Mouse (Mus musculus) heart, embryonic 11.5 days (tissue): ENCODE measurements around the gene Arsa. TPM values are rescaled to one million over a fixed set of nuclear protein-coding genes. Genes with fewer than 3 reads are reported as not detected.
A peak's percentile ranks its signal among the peaks of the same experiment; 100 is the strongest.

ENCODE experiments used
- ATAC-seq: fragments of 200-750 bp; cut with Nextera tagmentation; replicated peaks from 2 replicates; pipeline ENCODE4 v1.8.0; 2017; ENCODE audit warnings: moderate library complexity; ENCODE audit not compliant: insufficient number of reproducible peaks, low FRiP score, low TSS enrichment
- H3K27ac ChIP-seq: fragments of 300-500 bp; sonication (generic); 2 replicates; pipeline ENCODE4 v1.5.1; 2014; ENCODE audit warnings: mild to moderate bottlenecking, low read depth, low read length
- H3K27me3 ChIP-seq: fragments of 300-500 bp; sonication (generic); 2 replicates; pipeline ENCODE4 v1.6.1; 2014; ENCODE audit warnings: mild to moderate bottlenecking, low read length, mixed read lengths; ENCODE audit not compliant: control insufficient read depth, insufficient read depth
- H3K36me3 ChIP-seq: fragments of 300-500 bp; sonication (generic); 2 replicates; pipeline ENCODE4 v1.6.1; 2014; ENCODE audit warnings: mild to moderate bottlenecking, low read length, moderate library complexity, mixed read lengths; ENCODE audit not compliant: control insufficient read depth, insufficient read depth
- H3K4me1 ChIP-seq: fragments of 300-500 bp; sonication (generic); 2 replicates; pipeline ENCODE4 v1.6.1; 2014; ENCODE audit warnings: low read length; ENCODE audit not compliant: control insufficient read depth, insufficient read depth
- H3K4me2 ChIP-seq: fragments of 300-500 bp; sonication (generic); 2 replicates; pipeline ENCODE4 v1.6.1; 2014; ENCODE audit warnings: mild to moderate bottlenecking, moderate library complexity
- H3K4me3 ChIP-seq: fragments of 300-500 bp; sonication (generic); 2 replicates; pipeline ENCODE4 v1.5.1; 2014; ENCODE audit warnings: low read depth, low read length
- H3K9ac ChIP-seq: fragments of 300-500 bp; sonication (generic); 2 replicates; pipeline ENCODE4 v1.6.1; 2014; ENCODE audit warnings: mild to moderate bottlenecking, low read depth, low read length, moderate library complexity
- H3K9me3 ChIP-seq: fragments of 300-500 bp; sonication (generic); replicated peaks from 2 replicates; pipeline ENCODE4 v1.6.1; 2016; ENCODE audit warnings: low read length; ENCODE audit not compliant: control insufficient read depth
- WGBS: fragments of 180-500 bp; shearing (Covaris S2); extraction: QIAGEN DNeasy Blood & Tissue Kit; methylation state at CpG from one replicate; pipeline ENCODE4 v1.1.7; 2014; ENCODE audit not compliant: insufficient replicate concordance; 5-methylcytosine and 5-hydroxymethylcytosine counted together
- polyA plus RNA-seq: library from polyadenylated mRNA; unstranded; fragments of >200 nt; fragmentation: Nextera tagmentation; extraction: Ambion mirVana; gene quantifications from 2 replicates; pipeline ENCODE4 v1.2.1, GENCODE M21; 2014

Gene Arsa
- polyA plus RNA-seq, 1 experiment from 2014 or later = 9.4 TPM

DNA sequence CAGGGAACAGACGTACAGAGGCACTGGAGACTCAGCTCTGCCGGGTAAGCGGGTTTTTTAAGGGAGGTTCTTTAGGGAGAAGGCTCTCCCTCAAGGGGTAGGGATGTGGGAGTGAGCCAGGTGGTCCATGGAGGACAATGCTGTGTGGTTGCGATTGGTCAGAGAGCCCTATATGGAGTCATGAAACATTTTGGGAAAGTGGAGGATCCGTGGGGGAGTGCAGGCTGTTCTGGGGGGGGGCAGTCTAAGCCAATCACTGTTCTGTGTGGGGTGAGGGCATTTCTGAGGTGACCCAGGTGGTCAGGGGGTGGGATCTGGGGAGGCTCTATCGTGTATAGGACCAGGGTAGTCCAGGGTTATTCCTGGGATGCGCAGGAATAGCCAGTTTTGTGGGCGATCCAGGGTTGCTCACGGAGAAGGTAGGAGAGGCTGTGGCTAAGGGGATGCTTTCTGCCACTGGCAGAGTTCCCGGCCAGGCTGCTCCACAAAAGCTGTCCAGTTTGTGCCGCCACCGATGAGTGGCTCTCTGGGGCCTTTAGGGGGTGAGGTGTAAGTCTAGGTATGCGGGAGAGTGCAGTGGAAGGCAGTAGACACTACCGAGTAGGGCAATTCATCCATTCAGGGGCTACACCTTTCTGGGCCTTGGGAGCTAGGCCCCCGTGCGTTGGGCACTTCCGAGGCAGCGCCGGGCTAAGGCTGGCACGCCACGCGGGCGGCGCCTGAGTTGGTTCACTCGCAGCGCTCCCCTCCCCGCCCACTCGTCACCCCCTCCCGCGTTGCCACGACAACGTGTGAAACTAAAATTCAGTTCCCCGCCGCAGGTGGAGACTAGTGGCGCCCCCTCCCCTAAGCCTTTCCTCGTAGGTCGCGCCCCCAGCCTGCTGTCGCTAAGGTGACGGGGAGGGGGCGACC lies 21.1 kb upstream of the Arsa start:
- no peaks in the 10 kb centered on the region; the same call in 1 of the 2 replicates for H3K36me3 ChIP-seq
- no peaks in the 10 kb centered on the region for H3K9me3 ChIP-seq
- peak overlapping the region; percentile 83 for H3K4me3 ChIP-seq
- ATAC-seq = 0 out of 2 replicates have a peak, but pooled peaks have one; percentile 3
- H3K27ac ChIP-seq = peak overlapping the region; percentile 85
- H3K27me3 ChIP-seq = peaks cover 43% of the 10 kb centered on the region
- peaks cover 11% of the 10 kb centered on the region for H3K4me1 ChIP-seq
- WGBS = 2% methylated on average over 40 of the region's 41 CpGs
- peak overlapping the region; percentile 70 for H3K9ac ChIP-seq
- peak overlapping the region; percentile 92 for H3K4me2 ChIP-seq

DNA sequence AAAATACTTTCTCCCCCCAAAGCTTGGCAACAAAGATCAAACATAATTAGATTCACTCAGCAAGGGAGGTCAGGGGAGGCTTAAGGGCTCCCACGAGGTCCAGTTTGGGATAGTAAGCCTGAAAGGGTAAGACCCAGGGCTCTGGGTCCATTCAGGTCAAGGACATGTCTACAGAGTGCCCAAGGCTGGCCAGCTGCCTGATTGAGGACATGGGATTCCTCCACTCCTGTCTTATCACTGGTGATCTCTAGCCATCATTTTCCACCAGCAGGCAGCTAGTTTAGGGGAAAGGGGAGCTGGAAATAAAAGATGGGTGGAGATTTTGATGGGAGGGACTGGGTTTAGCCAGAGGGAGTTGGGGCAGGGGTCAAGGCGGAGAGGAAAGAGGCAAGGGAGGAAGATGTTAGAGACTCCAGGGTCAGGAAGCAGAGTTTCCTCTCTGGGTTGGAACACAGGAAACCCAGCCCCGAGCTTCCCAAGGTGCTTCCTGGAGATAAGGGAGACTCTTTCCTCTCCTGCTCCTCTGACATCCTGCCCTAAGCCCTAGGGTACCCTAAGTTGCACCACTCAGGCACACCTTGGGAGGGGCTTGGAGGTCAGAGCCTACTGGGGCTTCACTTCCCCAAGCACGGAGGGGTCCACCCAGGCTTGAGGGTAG lies 20.3 kb upstream of the Arsa start:
- Histone ChIP-seq H3K4me3 (peak overlapping the region; percentile 83), H3K9me3 (no peaks in the 10 kb centered on the region), H3K36me3 (no peaks in the 10 kb centered on the region), H3K9ac (peak overlapping the region; percentile 70), H3K4me2 (no peak overlapping the region), H3K27ac (peak overlapping the region; percentile 85), H3K27me3 (peaks cover 43% of the 10 kb centered on the region), H3K4me1 (peaks cover 11% of the 10 kb centered on the region)
- 13% methylated on average over 4 of the region's 4 CpGs for WGBS
- peak; percentile 57 for ATAC-seq

DNA sequence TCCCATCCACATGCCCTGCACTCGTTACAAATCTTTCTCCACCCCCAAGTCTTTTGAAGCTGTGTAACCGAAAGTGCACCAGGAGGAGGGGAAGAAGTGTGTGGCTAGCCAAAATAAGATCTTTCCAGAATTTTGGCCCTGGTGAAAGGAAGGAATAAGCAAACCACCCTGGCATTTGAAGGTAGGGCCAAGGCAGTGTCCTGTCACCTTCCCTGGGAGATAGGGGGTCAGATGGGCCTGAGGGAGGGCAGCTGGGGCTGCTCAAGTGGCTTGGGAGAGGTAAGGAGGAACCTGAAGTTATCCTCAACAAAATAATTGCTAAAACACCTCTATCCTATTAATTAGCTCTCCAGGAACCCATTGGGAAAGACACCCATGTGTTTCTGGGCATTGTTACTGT lies 19.6 kb upstream of the Arsa start:
- Histone ChIP-seq H3K27me3 (peaks cover 37% of the 10 kb centered on the region), H3K4me3 (no peak overlapping the region), H3K4me1 (peaks cover 11% of the 10 kb centered on the region), H3K9me3 (no peaks in the 10 kb centered on the region), H3K4me2 (no peak overlapping the region), H3K27ac (peak overlapping the region; percentile 43; the same call in 1 of the 2 replicates), H3K9ac (no peak overlapping the region), H3K36me3 (no peaks in the 10 kb centered on the region)
- WGBS = 59% methylated on average over 2 of the region's 2 CpGs
- ATAC-seq = no peak

DNA sequence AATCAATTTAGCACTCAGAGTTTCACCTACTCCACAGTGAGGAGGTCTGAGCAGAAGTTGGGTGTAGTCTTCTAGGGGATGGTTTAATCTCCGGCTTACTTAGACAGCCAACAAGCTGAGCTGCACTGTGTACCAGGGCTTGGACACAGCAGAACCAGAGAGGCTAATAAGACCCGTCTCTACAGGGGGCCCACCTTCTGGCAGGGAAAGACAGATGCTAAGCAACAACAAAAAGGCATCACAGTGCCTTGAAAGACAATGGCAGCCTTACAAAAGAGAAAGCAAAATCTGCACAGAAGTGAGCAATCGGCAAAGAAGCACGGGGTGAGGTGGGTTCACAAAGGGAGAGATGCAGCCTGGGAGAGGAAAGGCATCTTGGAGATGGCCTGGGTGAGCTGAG lies 18.9 kb upstream of the Arsa start:
- Histone ChIP-seq H3K36me3 (no peaks in the 10 kb centered on the region), H3K4me2 (no peak overlapping the region), H3K9ac (no peak overlapping the region), H3K27me3 (peaks cover 33% of the 10 kb centered on the region), H3K4me3 (no peak overlapping the region), H3K9me3 (no peaks in the 10 kb centered on the region), H3K4me1 (peaks cover 11% of the 10 kb centered on the region), H3K27ac (no peak overlapping the region)
- 68% methylated on average over 4 of the region's 4 CpGs for WGBS
- ATAC-seq = no peak

DNA sequence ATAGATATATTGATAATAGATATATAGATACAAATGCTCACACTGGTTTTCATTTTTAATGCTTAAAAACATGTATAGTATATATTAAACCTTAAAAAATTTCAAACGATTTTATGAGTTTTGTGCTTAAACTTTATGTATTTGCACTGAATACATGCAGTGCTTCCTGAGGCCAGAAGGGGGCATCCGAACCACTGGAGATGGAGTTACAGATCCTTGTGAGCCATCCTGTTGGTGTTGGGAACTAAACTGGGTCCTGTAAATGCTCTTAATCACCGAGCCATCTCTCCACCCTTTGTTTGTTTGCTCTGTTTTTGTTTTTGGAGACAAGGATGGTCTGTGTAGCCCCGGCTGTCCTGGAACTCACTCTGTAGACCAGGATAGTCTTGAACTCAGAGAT lies 17.7 kb upstream of the Arsa start:
- no peak for ATAC-seq
- Histone ChIP-seq H3K9ac (no peak overlapping the region), H3K27ac (no peak overlapping the region), H3K4me1 (peaks cover 3% of the 10 kb centered on the region; the same call in 1 of the 2 replicates), H3K27me3 (peaks cover 22% of the 10 kb centered on the region), H3K4me3 (no peak overlapping the region), H3K4me2 (no peak overlapping the region), H3K36me3 (no peaks in the 10 kb centered on the region), H3K9me3 (no peaks in the 10 kb centered on the region)
- WGBS = 69% methylated on average over 4 of the region's 4 CpGs

DNA sequence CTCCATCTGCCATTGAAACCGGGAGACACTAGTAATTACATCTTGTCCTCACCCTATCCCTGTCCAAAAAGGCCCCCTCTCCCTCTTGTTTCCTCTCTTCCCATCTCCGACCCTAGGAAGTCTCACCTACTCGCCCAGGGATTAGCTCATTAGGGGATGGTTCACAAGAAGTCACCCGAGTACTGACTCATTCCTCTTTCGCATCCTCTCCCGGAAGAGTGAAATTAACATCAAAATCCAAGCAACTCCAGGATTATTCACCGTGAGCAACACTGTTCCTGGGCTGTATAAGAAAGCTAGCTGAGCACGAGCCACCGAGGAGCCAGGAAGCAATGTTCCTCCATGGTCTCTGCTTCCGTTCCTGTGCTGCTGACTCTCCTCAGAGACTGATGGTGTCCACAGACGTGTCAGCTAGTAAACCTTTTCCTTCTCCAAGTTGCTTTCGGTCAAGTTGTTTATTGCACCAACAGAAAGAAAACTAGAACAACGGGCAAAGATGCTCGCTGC lies 11.4 kb upstream of the Arsa start:
- Histone ChIP-seq H3K27me3 (no peaks in the 10 kb centered on the region), H3K4me3 (no peak overlapping the region), H3K9ac (no peak overlapping the region), H3K4me1 (no peaks in the 10 kb centered on the region), H3K27ac (no peak overlapping the region), H3K36me3 (no peaks in the 10 kb centered on the region), H3K4me2 (no peak overlapping the region), H3K9me3 (no peaks in the 10 kb centered on the region)
- WGBS = 32% methylated on average over 14 of the region's 14 CpGs
- ATAC-seq = no peak

DNA sequence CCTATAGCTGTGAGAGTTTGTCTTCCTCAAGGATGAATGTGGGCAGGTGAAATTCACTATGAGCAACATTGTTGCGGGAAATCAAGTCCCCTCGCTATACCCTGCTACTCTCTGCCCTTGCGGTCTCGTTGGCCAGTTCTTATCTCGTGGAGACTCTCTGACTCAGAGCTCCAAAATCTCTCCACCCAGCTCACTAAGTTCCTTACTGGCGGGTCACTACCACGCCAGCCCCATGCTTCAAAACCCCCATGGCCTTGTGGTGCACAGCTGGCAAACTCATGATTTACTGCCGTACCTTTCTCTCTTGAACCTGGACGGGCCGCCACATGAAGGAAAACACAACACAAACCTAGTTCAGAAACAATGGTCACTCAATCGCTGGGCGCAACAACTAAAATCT lies 11.0 kb upstream of the Arsa start:
- Histone ChIP-seq H3K27me3 (no peaks in the 10 kb centered on the region), H3K36me3 (no peaks in the 10 kb centered on the region), H3K9ac (no peak overlapping the region), H3K27ac (no peak overlapping the region), H3K4me3 (no peak overlapping the region), H3K9me3 (no peaks in the 10 kb centered on the region), H3K4me1 (no peaks in the 10 kb centered on the region), H3K4me2 (no peak overlapping the region)
- ATAC-seq = no peak
- 47% methylated on average over 12 of the region's 12 CpGs for WGBS

DNA sequence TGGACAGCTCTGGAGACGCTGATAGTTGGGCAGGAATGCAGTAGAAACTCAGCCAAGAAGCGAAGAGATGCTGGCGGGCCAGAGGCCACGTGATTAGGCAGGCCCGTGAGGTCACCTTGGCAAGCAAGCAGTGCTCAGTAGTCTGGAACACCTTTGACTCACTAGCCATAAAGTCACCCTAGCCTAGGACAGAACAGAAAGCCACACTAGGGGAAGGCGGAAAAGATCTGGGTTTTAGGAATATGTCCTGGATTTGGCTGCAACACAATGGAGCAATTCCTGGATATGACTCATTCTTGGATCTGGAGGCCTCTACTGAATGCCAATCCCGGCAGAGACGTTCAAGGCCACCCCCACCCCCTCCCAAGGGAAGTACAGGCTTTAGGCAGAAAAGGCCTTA lies 3.4 kb upstream of the Arsa start:
- peak overlapping the region; percentile 1; the same call in 1 of the 2 replicates for H3K27ac ChIP-seq
- H3K9ac ChIP-seq = no peak overlapping the region
- no peak for ATAC-seq
- WGBS = 53% methylated on average over 8 of the region's 8 CpGs
- H3K4me1 ChIP-seq = peaks cover 5% of the 10 kb centered on the region
- no peak overlapping the region for H3K4me3 ChIP-seq
- H3K27me3 ChIP-seq = no peaks in the 10 kb centered on the region
- H3K36me3 ChIP-seq = no peaks in the 10 kb centered on the region
- no peaks in the 10 kb centered on the region for H3K9me3 ChIP-seq
- H3K4me2 ChIP-seq = no peak overlapping the region
